Mouse (Mus musculus) testis, adult 2 months (tissue): ENCODE data around the gene Podxl2. TPM values are rescaled to one million over a fixed set of nuclear protein-coding genes. Genes with fewer than 3 reads are reported as not detected.

ENCODE experiments used
- H3K27ac ChIP-seq: fragments of 200-500 bp; 2 replicates; pipeline ENCODE4 v1.5.1; 2012; ENCODE audit warnings: low read depth, low read length; ENCODE audit not compliant: control insufficient read depth, insufficient read depth
- H3K27me3 ChIP-seq: fragments of 200-500 bp; 2 replicates; pipeline ENCODE4 v1.6.1; 2012; ENCODE audit warnings: mild to moderate bottlenecking, low read length, moderate library complexity; ENCODE audit not compliant: control insufficient read depth, insufficient read depth
- H3K36me3 ChIP-seq: fragments of 200-500 bp; 2 replicates; pipeline ENCODE4 v1.6.1; 2012; ENCODE audit warnings: mild to moderate bottlenecking, low read length; ENCODE audit not compliant: control insufficient read depth, insufficient read depth
- H3K4me1 ChIP-seq: fragments of 200-500 bp; 2 replicates; pipeline ENCODE4 v1.6.1; 2012; ENCODE audit warnings: low read length; ENCODE audit not compliant: control insufficient read depth, insufficient read depth
- H3K4me3 ChIP-seq: fragments of 200-500 bp; 2 replicates; pipeline ENCODE4 v1.5.1; 2012; ENCODE audit warnings: low read depth, mild to moderate bottlenecking, low read length, moderate library complexity, mixed read lengths; ENCODE audit not compliant: control insufficient read depth
- CTCF ChIP-seq: fragments of 200-500 bp; IDR thresholded peaks from 2 replicates; pipeline ENCODE4 v1.5.1; 2012; ENCODE audit warnings: low read depth, mild to moderate bottlenecking, inconsistent platforms, low read length, moderate library complexity; ENCODE audit not compliant: control insufficient read depth, insufficient read depth, insufficient replicate concordance
- POLR2A ChIP-seq: fragments of 200-500 bp; IDR thresholded peaks from 2 replicates; pipeline ENCODE4 v1.6.1; 2012; ENCODE audit warnings: low read depth, mild to moderate bottlenecking, inconsistent platforms, low read length, moderate library complexity; ENCODE audit not compliant: control insufficient read depth
- polyA plus RNA-seq: library from polyadenylated mRNA; depleted of rRNA; stranded (reverse); fragments of >200 nt; gene quantifications from 2 replicates; pipeline ENCODE4 v1.2.3, GENCODE M21; 2012

Podxl2 gene
- polyA plus RNA-seq, 1 experiment, result 21.3 TPM

DNA sequence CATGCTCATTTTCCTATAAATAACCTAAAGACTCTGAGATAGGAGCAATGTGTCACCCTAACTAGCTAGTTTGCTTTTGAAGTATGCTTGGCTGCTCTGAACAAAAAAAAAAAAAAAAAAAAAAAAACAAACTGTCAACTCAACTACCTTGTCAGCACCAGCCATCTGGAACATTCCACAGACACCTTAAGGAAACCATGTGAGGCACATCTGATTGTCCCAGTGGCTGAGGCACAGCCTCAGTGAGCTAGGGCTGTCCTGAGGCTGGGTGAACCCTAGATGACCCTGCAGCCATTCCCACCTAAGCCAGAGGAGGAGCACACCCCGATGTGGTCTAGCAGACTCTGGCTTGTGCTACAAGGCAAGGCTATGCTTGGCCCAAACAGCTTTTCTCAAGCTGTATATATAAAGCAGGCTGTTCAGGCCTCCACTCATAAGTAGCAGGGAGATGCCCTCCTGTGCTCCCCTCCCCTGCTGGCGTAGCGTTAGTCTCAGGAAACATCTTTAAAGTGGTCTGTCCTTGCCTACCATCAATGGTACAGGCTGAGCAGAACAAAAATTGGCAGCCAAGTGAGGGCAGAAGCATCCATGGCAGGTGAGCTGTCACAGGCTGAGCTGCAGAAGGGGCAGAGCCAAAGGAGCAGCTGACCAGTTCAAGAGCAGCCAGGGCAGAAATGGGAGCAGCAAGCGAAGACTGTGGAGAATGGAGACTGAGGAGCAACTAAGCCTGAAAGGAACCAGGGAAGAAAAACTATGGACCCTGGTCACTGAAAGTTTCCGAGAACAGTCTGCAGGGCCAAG is 41.3 kb downstream of the Podxl2 start:
- Histone ChIP-seq H3K4me3 (no peak overlapping the region), H3K27ac (0 out of 2 replicates have a peak overlapping the region, but pooled peaks have one; percentile 5), H3K27me3 (no peaks in the 10 kb centered on the region), H3K36me3 (no peaks in the 10 kb centered on the region), H3K4me1 (peaks cover 2% of the 10 kb centered on the region; the same call in 1 of the 2 replicates)
- no peak for TF ChIP-seq CTCF
- no peak for TF ChIP-seq POLR2A

- TF ChIP-seq POLR2A (no peak), CTCF (no peak)
- Histone ChIP-seq H3K4me3 (no peak overlapping the region), H3K4me1 (peaks cover 2% of the 10 kb centered on the region; the same call in 1 of the 2 replicates), H3K27ac (no peak overlapping the region), H3K27me3 (no peaks in the 10 kb centered on the region), H3K36me3 (no peaks in the 10 kb centered on the region)
Measured at GRCm38 (mm10) chr6:88832663-88833062, 42.2 kb downstream of the Podxl2 start.

DNA sequence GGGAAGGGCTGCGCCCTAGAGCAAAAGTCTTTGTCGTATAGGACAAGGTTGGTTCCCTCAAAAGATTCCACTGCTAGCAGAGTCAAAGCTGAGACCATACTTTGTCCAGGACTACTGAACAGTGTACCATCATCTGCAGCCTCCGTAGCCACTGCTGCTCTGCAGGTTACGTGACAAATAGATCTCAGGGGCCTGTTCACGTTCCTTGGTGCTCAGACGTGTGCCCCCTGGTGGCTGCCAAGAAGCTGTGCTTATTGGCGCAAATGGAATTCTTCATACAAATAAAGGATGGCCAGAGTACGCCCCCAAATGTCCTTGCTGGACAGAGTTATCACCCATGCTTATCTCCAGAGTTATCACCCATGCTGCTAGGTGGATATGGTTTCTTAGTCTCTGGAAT is 43.4 kb downstream of the Podxl2 start:
- Histone ChIP-seq H3K36me3 (no peaks in the 10 kb centered on the region), H3K4me3 (no peak overlapping the region), H3K27me3 (no peaks in the 10 kb centered on the region), H3K4me1 (peaks cover 2% of the 10 kb centered on the region; the same call in 1 of the 2 replicates), H3K27ac (no peak overlapping the region)
- TF ChIP-seq CTCF (peak; percentile 67; the same call in 1 of the 2 replicates), POLR2A (no peak)

DNA sequence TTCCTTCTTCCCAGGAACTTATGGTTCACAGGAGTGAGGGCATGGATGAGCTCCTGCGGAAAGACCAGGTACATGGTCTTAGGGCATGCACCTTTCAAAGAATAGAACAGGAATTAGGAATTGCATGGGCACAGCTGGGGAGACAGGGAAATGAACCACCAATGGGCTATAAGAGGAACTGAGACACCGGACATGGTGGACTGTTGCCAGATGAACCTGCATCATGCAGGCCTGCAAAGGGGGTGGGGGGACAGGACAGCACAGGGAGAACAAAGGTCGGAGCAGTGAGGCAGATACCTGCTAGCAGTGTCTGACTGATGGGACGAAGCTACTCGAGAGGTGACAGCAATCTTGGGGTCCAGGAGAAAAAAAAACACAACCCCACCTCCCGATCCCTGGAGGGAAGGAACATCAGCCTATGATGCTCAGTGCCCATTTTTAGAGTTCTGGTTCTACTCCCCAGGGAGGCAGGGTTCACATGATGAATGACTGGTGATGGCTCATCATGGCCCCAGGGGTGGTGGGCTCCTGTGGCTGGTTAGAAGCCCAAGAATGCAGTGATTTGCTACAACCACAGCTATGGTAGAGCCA is 44.6 kb downstream of the Podxl2 start:
- TF ChIP-seq CTCF (no peak), POLR2A (no peak)
- Histone ChIP-seq H3K4me1 (peaks cover 2% of the 10 kb centered on the region; the same call in 1 of the 2 replicates), H3K36me3 (no peaks in the 10 kb centered on the region), H3K27ac (no peak overlapping the region), H3K4me3 (no peak overlapping the region), H3K27me3 (no peaks in the 10 kb centered on the region)

GRCm38 (mm10) chr6:88829579-88829978 is 45.3 kb downstream of the Podxl2 start:
- TF ChIP-seq CTCF (no peak), POLR2A (no peak)
- no peaks in the 10 kb centered on the region for H3K27me3 ChIP-seq
- no peak overlapping the region for H3K4me3 ChIP-seq

DNA sequence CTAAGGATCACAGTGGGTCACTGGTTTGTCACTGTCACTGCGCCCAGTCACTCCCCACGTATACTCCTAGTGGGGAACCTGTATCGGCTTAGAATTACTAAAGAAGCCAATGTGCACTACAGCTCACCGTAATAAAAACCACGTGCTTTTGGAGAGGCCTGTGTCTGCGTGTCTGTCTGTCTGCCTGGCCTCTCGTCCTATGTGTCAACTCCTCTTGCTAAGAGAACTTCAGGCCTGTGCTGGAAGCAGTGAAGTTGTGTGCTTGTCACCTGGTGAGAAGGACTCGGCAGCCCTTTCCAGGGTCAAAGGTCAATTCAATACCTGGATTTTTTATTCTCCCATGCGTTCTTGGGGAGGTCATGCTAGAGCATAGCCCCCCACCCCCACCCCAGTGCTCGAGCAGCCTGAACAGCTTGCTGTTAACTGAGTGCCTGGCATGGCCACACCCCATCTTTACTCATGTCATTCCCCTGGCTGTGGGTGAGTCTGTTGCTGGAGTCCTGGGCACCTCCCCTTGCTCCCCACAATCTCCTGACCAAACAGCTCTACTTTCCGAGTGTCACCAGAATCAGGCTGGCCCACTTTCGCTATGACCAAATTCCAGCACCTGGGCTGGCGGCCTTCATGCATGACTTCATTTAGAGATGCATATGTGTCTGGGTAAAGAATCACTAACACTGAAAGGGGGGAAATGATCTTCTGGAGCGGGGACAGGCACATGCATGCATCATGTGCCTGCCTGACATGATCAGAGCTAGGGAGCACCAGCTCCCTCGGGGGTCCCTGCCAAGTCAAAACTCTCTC is 46.4 kb downstream of the Podxl2 start:
- Histone ChIP-seq H3K4me1 (peaks cover 2% of the 10 kb centered on the region; the same call in 1 of the 2 replicates), H3K27ac (no peak overlapping the region), H3K27me3 (no peaks in the 10 kb centered on the region), H3K36me3 (no peaks in the 10 kb centered on the region), H3K4me3 (no peak overlapping the region)
- no peak for TF ChIP-seq CTCF
- no peak for TF ChIP-seq POLR2A

More at GRCm38 (mm10) chr6:88829579-88829978, 45.3 kb downstream of the Podxl2 start:
- Histone ChIP-seq H3K27ac (no peak overlapping the region), H3K36me3 (no peaks in the 10 kb centered on the region), H3K4me1 (peaks cover 2% of the 10 kb centered on the region; the same call in 1 of the 2 replicates)
